Mouse (Mus musculus) layer of hippocampus, postnatal 14 days (tissue): ENCODE results near the gene Coro1c. TPM values are rescaled to one million over a fixed set of nuclear protein-coding genes. Genes with fewer than 3 reads are reported as not detected.

Experiments used
- DNase-seq, 2 experiments: peaks; one replicate each; pipeline ENCODE4 v3.0.0; 2021 to 2022; ENCODE audit warnings: low spot score in 2 of 2, mixed read lengths in 1 of 2
- total RNA-seq, 2 experiments: library from RNA; stranded (reverse); gene quantifications; 2 replicates each; pipeline ENCODE4 v1.2.3; 2021

Coro1c gene
- total RNA-seq, 2 experiments from 2014 or later, result 87.9 to 94.2 TPM

DNA sequence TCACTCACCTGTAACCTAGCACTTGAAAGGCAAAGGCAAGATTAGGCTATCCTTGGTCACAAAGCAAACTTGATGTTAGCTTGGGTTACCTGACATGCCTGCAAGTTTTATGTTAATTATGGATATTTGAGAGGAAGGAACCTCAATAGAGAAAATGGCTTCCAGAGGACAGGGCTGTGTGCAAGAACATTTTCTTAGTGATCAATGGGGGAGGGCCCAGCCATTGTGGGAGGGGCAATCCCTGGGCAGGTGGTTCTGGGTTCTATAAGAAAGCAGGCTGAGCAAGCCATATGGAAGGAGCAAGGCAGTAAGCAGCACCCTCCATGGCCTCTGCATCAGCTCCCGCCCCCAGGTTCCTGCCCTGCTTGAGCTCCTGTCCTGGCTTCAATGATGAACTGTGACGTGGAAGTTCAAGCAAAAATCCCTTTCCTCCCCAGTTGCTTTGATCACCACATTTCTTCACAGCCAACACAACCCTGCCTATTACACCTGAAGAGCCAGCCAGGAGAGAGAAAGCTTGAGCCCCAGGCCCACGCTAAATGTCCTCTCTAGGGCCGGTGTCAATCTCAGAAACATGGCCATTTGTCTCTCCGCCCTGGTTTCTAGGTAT lies 20.3 kb downstream of the Coro1c start:
- DNase-seq, result no peak

DNA sequence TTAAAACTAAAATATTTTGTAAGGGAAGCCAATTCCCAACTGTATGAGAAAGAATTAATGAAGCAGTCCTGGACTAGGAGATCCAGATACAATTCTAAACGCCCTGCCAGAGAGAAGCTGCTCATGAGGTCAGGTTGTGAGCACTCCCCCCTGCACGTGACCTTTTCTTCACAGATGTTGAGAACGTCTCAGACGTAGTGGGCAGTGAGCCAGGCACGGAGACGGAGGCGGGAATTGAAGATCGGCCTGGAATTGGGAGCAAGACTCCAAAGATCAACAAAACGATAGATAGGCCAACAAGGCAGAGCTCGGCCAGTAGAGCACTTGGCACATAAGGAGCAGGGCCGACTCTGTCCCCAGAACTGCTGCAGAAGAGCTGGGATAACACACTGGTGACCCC lies 21.4 kb downstream of the Coro1c start:
- no peak for DNase-seq

DNA sequence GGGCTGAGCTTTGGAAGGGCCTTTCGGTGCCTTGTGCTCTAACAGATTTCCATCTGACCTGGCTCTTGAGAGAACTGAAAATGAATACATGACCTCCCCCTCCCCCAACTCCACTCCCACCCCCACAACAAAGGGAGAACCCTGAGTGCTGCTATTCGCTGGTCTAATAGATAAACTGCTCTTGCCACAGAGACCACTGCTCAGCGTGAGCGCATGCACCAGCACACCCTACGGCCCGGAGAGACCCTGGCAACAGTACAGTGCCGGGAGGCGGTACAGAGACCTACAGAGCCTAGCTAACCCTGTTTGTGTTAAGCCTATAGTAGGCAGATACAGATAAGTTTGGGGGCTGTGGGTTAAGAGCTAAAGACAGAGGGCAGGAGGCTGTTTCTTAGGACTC lies 22.9 kb downstream of the Coro1c start:
- DNase-seq, result no peak

DNA sequence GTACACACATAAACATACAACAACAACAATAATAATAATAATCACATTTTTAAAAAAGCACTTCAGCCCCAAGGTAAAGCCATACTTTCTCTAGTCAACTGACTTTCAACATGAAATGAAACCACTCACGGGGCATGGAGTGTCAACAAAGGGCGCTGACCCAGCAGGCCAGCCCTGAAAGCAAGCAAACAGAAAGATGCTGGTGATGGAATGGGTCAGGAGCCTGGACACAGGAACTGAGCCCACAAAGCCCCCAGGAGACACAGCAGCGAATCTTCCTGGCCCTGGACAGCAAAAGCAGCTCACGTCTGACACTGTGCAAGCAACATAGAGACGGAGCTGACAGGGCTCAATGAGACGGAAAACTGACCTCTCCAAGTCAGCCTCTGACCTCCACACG lies 23.8 kb downstream of the Coro1c start:
- DNase-seq, result no peak

DNA sequence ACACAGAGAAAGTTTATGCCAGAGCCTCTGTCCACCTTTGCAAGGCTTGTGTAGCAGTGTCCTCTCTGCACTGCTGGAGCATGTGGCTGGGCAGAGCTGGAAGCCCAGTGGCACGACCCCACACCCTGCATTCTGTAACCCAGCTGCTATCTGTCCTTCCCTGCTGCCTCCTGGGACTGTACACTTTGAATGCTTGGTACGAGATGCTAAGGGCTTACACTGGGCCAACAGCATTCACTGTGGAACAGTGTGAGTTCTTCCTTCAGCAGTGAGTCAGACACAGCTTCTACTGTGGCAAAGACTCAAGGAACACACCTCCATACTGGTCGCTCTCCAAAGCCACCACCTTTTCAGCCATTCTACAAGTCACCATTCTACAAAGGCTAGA lies 25.2 kb downstream of the Coro1c start:
- no peak for DNase-seq

DNA sequence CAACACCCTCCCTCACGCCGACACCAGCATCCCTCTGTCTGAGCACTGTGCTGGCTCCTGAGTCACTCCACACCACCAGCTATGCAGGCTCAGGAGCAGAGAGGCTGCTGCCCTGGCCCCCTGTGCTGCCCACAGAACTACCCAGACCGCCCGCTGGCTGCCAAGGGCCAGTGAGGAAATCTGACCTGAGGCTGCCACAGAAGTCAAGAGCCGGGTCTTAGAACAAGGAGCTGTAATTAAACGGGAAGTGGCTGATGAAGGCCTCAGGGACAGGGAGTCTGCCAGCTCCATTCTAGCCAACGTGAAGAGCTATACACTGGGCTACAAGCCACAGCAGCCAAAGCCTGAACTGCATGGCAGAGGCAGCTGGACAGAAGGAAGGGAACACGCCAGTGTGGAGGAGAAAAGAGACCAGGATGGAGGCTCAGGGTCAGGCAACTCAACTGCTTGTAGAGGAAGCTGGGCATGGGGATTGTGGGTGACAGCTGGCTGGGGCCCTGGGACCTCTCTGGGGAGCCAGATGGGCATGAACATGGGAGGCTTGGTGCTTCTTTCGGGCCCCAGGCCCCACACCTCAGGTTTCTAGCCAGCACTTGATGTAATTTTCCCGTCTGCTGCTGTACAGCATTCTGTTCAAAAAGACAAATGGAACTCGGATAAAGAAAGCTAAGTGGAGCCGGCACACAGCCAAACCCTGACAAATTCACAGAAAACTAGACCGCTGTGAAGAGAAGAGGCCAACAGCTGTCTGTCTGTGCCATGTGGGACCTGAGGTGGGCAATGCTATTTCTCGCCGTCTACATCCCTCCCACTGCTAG lies 25.8 kb downstream of the Coro1c start:
- peak in 1 of 2 experiments; percentile 40 for DNase-seq

DNA sequence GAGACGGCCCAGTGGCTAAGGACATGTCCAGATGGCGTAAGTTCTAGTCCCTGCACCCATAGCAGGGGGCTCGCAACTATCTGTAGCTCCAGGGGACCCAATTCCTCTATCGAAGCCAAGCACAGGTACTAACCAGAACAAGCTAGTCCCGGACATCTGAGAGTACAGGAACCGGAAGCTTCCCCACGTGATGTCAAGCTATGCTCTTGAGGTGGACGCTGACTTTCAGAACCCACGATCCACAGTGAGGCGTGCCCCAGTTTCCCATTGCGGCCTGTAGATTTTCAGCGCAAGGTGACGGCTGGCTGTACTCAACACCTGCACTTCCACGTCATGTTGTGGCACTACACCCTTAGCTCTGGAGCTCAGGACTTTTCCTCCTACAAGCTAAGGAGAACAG lies 27.4 kb downstream of the Coro1c start:
- no peak for DNase-seq

DNA sequence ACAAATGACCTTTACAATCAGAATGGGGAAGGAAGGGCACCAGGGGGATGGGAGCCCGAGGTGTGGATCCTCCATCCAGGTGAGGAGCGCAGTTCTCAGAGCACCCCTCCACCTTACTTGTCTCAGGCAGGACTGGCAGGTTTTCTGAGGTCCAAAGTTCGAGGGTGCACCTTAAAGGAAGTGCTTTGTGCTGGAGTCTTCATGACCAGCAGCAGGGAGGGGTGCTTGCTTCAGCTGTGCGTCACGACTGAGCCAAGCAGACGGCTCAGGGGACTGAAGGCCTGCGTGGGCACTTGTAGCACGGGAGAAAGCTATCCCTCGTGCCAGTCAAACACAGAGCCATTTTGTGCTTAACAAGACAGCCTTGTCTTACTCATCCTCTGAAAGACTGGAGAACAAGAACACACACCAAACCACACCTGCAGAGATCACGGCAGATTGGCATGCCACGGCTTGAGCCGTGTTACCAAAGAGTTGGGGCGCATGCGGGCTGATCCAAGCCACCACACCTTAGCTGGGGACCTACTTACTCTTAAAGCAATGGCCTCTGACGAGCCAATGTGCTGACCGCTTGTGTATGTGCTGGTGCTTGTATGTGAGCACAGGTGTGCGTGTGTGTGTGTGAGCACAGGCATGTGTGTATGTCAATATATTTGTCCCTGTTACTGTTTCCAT lies 29.5 kb downstream of the Coro1c start:
- no peak for DNase-seq

DNA sequence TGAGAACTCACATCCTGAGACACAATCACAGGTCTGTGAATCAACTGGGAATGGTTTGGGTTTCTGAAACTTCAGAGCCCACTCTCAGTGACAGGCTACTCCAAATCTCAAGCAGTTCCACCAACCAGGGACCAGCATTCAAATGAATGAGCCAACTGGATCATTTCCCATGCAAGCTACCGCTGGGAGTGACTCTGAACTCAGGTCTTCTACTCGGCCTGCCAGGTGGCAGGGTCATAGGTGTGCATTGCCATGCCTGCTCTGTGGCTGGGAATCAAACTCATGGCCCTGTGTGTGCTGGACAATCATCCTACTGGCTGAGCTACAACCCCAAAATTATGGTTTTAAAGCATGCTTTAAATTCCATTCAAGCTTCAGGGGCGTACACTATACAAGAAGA lies 31.0 kb downstream of the Coro1c start:
- no peak for DNase-seq

DNA sequence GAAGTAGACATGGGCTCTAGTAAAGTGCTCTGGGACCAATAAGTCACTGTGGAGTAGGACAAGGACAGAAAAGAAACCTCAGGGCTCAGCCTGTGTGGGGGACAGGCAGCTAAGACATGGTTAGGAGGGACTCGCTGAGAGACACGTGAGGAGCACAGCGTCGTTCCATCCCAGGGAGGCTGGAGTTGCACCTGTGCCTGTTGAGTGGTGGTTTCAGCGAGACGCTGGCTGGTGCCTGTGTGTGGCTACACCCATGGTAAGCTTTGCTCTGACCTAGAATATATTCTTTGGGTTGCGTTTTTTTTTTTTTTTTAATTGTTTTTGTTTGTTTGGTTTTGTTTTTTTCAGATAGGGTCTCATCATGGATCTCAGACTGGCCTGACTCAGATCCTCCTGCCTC lies 32.4 kb downstream of the Coro1c start:
- DNase-seq, result no peak

DNA sequence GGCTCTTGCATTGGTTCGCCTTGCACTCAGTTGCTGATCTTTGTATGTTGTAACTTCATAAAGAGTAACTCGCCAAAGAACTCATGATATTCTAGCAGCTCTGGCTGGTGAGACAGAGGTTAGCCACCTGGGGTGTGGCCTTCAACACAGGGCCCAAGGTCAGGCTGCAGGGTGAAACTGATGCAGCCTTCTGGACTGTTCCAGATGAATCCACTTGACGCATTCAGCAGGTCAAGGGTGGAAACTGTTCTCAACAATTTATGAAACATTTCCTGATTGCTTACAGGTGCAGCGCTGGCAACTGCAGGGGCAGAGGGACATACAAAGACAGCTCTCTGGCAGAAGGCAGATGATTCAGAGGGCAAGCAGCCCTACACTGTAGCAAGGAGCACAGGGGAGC lies 32.9 kb downstream of the Coro1c start:
- no peak for DNase-seq

DNA sequence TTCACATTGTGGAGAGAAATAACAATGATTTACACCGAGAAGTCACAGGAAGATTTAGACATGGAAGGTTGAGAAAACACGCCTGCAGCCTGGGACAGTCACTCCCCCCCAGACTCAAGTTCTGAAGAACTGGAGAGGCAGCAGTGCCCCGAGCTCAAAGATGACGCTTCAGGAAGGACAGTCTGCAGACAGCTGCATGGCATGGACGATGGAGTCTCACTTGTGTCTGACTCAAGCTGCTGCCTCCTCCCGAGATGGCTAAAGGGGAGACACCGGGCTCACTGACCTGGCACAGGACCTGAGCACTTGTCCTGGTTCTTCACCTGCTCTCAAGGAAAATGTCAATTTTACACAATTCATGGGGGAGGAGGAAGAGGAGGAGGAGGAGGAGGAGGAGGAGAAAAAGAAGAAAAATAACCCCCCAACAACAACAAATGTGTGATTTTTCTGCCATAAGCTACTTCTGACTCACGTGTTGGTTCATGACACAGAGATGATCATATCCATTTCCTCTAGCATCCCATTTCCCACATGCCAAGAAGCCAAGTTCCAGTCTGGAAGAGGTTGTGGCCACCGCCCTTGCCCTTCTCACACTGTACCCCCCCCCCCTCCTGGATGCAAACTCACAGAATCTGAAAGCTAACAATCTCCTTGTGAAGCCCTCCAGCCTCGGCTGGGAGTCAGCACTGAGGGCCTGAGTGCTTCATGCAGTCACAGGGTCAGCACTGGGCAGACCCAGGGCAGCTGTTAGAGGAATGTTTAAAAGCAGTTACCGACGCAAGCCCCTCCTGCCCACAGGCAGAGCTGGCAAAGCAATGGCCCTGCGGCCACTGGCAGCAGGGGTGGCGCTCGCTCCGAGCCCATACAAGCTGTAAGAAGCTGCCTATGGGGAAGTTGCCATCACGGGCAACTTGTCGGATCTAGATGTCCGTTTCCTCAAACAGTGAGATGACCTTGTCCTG lies 34.2 kb downstream of the Coro1c start:
- no peak for DNase-seq

DNA sequence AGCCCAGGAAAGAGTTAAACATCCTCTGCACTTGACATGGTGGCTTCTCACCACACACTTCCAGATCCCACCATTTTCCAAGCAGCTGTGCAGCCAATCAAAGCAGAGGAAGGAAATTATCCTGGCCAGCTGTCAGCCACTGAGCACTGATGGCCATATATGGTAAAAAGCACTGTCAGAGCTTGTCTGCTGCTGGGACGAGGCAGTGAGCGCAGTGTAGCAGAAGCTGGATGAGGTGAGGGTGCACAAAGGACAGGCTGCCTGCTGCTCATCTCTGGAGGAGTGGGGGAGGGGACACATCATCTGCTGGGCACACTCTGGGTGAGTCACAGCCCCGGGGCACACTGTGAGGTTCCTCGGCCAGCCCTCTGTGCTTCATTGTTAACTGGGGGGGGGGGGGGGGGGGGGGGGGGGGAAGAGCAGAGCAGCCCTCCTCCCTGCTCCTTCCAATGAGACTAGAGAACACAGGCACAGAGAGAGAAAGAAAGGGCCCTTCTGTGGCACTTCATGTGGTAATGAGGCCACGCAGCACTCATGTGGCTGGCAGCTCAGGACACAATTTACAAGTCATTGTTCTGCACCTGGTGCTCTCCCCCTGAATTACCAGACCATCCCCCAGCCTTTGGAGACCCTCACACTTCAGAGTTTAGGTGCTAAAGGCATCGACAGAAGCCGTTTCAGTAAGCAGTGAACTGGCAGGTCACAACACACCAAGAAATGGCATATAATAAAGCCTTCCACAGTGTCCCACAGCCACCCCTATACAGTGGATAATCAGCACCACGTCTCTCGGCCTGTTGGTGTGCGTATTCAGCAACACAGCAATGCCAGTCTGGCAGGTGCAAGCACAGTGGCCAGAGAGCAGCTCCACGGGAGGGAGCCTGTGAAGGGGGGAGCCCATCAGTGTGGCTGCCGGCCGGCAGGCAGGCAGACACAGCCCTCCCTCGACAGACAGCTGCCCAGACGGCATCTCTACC lies 35.3 kb downstream of the Coro1c start:
- peak; percentile 57 to 72 for DNase-seq

DNA sequence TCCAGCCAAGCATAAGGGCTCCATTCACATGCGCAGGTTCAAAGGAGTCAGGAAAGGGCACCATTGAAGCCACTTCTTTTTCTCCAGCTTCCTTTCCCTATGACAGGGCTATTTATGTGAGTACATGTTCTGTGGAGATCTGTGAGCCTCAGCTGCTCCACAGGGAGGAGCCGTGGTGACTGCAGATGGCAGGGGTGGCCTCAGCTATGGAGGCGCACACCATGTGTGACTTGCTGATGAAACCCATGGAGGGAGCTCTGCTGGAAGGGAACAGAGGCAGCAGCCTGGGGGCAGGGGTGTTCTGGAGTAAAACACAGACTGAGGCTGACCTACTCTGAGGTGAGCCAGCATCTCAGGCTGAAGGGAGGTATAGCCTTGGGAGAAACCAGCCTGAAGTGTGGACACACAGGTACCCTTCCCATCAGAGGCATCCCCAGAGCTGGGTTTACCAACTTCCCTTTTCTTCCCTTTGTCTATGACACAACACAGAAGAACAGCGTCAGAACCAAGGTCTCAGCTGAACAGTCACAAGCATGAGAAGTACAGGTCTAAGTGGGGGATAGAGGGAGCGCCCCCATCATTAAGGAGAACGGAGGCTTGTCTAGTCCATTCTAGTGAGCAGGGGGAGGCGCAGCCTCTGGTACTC lies 36.5 kb downstream of the Coro1c start:
- DNase-seq, result peak; percentile 68 to 73

DNA sequence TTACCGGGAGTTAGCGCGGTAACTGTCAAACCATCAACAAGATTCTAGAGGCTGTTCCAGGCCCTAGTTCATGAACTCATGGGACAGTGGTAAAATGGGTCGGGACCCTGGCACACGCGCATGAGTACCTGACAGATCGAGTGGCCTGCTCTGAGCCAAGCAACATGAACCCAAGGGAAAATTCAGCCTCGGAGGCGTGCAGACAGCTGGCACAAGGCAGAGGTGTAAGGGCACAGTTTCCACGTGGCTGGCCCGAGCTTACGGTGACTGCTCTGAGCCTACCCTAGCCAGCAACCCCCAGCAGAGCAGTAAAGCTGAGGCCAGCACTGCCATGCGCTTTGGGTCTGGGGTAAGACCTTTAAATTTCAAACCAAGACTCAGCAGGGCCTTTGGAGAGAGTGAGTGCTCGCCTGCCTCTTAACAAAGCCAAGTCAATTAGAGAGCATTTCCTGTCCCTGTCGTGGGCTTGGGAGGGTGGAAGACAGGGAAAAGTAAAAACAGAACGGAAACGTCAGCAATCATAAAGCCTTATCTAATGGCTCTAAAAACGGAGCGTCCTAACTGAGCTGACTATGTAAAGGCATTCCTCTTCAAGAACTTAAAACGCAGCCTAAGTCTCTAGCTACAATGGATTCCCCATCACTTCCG lies 38.0 kb downstream of the Coro1c start:
- DNase-seq, result no peak

DNA sequence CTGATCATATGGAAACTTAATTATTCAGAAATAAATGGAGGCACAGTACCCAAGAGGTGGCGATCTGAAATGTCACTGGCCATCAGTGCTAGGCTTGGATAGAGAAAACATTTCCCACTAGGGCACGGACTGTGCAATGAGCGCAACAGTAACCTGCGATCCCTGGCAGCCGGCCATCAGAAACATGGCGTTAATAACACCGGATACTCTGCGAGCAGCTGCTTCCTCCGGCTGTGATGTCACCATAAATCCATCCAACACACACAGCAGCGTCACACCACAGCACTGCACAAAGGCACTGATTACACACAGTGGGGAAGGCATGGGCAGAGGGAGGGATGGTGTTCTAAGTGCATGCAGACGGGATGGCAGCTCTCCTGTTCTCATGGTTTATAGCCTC lies 39.4 kb downstream of the Coro1c start:
- no peak for DNase-seq

DNA sequence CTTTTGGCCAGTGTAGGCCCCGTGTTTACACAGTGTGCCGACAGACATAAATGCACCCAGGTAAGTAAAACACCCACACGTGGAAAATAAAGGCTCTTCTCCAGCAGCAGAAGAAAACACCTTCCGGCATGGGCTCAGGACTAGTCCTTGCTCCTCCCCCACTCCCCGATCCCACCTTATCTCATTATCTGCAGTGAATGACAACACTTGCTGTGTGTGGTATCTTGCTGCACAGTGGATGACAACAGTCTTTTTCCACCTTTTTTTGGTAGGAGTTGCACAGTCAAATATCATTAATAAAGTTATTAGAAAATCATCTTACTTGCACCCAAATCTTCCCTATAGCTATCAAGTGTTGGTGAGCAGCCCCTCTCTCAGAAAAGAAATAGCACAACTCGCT lies 43.6 kb downstream of the Coro1c start:
- no peak for DNase-seq

DNA sequence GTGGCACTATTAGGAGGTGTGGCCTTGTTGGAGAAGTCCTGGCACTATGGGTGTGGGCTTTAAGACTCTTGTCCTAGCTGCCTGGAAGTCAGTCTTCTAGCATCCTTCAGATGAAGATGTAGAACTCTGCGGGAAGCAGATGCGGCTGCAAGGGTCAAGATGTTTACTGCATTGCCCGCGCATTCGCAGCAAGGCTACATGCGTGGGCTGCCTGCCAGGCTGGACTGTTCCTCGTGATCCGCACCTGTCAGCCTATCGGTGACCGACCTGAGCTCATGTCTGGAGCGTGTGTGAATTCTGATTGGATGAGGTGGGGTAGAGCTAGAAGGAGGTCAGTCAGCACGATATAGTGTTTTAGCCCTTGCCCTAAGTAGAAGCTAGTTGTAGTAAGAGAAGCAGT lies 44.6 kb downstream of the Coro1c start:
- no peak for DNase-seq

DNA sequence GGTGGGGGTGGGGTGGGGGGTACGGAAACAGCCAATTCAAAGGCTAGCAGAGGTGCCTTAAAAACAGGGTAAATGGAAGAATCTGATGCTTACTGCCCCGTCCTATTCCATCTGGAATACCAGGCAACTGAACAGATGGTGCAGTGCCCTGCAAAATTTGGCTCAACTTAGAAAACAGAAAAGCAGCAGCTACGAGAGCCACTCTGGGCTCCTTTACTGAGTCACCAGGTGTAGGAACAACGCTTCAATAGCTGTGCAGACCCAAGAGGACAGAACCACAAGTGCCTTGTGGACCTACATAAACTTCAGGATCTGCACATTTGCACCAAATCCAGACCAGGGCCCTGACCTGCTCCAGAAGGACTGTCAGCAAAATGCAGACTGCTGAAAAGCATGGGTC lies 46.1 kb downstream of the Coro1c start:
- DNase-seq, result no peak
